Mouse (Mus musculus) layer of hippocampus, adult 18-20 months (tissue): ENCODE results near the gene Pdk4. TPM values are rescaled to one million over a fixed set of nuclear protein-coding genes. Genes with fewer than 3 reads are reported as not detected.

Source experiments
- DNase-seq, 2 experiments: peaks; one replicate each; pipeline ENCODE4 v3.0.0; 2022; ENCODE audit warnings: low spot score in 2 of 2
- long read RNA-seq: library from polyadenylated mRNA; stranded (forward); transcript quantifications from one replicate; pipeline ENCODE4 v2.0.0, GENCODE M21; 2021
- total RNA-seq, 2 experiments: library from RNA; stranded (reverse); gene quantifications; 2 replicates each; pipeline ENCODE4 v1.2.3; 2021

Gene Pdk4
- total RNA-seq = 10 to 100 TPM; 22.2 to 33.2 TPM
- long read RNA-seq, transcript Pdk4-201 (11 exons, 3,484 nt) = major isoform, 31 of 37 reads
- long read RNA-seq, partial matches to known transcripts = 3 of 37 reads
- long read RNA-seq, other reads (novel, unspliced or antisense) = 2 of 37 reads

- peak; percentile 42 to 70 for DNase-seq
Measured at GRCm38 (mm10) chr6:5495961-5496853, at the start of gene Pdk4. Gene Pdk4 (minus strand): TSS chr6:5496309.

GRCm38 (mm10) chr6:5537855-5538365, 41.8 kb upstream of the Pdk4 start:
- DNase-seq = no peak

- DNase-seq = no peak
Measured at GRCm38 (mm10) chr6:5535754-5536153, 39.6 kb upstream of the Pdk4 start.

- no peak for DNase-seq
Measured at GRCm38 (mm10) chr6:5517091-5517490, 21.0 kb upstream of the Pdk4 start.

GRCm38 (mm10) chr6:5509757-5510156, 13.6 kb upstream of the Pdk4 start:
- DNase-seq = no peak

GRCm38 (mm10) chr6:5509303-5509702, 13.2 kb upstream of the Pdk4 start:
- DNase-seq = no peak

GRCm38 (mm10) chr6:5507821-5508220, 11.7 kb upstream of the Pdk4 start:
- no peak for DNase-seq

- DNase-seq = no peak
Measured at GRCm38 (mm10) chr6:5506271-5506670, 10.2 kb upstream of the Pdk4 start.

GRCm38 (mm10) chr6:5502810-5503209, 6.7 kb upstream of the Pdk4 start:
- DNase-seq = no peak

- DNase-seq = no peak
Measured at GRCm38 (mm10) chr6:5501551-5501950, 5.4 kb upstream of the Pdk4 start.

- DNase-seq = no peak
Measured at GRCm38 (mm10) chr6:5498740-5499139, 2.6 kb upstream of the Pdk4 start.

GRCm38 (mm10) chr6:5496854-5497235, 736 bp upstream of the Pdk4 start:
- no peak for DNase-seq

GRCm38 (mm10) chr6:5485028-5485427, 11.1 kb downstream of the Pdk4 start:
- no peak for DNase-seq

GRCm38 (mm10) chr6:5482270-5482783, 13.8 kb downstream of the Pdk4 start:
- no peak for DNase-seq

GRCm38 (mm10) chr6:5481066-5481465, 15.0 kb downstream of the Pdk4 start:
- no peak for DNase-seq

GRCm38 (mm10) chr6:5474021-5474420, 22.1 kb downstream of the Pdk4 start:
- DNase-seq = no peak

GRCm38 (mm10) chr6:5472692-5473091, 23.4 kb downstream of the Pdk4 start:
- no peak for DNase-seq

- no peak for DNase-seq
Measured at GRCm38 (mm10) chr6:5470480-5471318, 25.4 kb downstream of the Pdk4 start.

- no peak for DNase-seq
Measured at GRCm38 (mm10) chr6:5455836-5456235, 40.3 kb downstream of the Pdk4 start.

GRCm38 (mm10) chr6:5449878-5450277, 46.2 kb downstream of the Pdk4 start:
- DNase-seq = no peak

GRCm38 (mm10) chr6:5448396-5448795, 47.7 kb downstream of the Pdk4 start:
- no peak for DNase-seq
